Mouse (Mus musculus): ENCODE results near the gene Ret. TPM values are rescaled to one million over a fixed set of nuclear protein-coding genes. Genes with fewer than 3 reads are reported as not detected.

The Ret gene
- total RNA-seq, 4 experiments from 2014 or later, result 1.8 to 5.5 (median 4.3) TPM

DNA sequence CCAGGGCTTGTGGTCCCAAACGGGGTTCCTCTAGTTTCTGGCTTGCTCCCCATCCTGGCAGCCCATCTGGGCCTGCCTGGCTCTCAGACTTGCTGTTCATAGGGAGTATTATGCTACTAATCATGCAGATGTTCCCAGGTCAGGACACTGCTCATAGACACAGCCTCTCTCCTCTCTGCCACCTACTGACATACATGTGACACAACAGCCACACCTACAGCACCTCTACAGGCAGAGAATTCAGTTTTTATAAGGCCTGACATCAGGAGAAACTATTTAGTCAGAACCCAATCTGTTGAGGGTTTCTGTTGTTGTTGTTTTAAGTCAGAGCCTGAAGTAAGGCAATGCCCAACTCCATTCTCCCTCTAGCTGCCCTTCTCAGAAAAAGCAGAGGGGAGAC, 85.7 kb downstream of the Ret start:
- no peak for DNase-seq (ENCODE audit: low spot score)

Other genes starting within 250 kb of the Ret start
- under 1 TPM; 0.35 to 0.69 (median 0.42) TPM for gene Rasgef1a, start 186.3 kb downstream of the Ret start, total RNA-seq (2022)
- 10 to 100 TPM; 18.7 to 20.1 (median 19.6) TPM for gene Csgalnact2, start 58.6 kb downstream of the Ret start, total RNA-seq (2022)
- gene Bms1, start 221.8 kb upstream of the Ret start, total RNA-seq (2022), result 10 to 100 TPM; 19.4 to 20.7 (median 19.8) TPM

Measured in heart, adult 8-10 months (tissue).